Mouse (Mus musculus) embryonic facial prominence, embryonic 15.5 days (tissue): ENCODE measurements around the gene Rhov. TPM values are rescaled to one million over a fixed set of nuclear protein-coding genes. Genes with fewer than 3 reads are reported as not detected.
A peak's percentile ranks its signal among the peaks of the same experiment; 100 is the strongest.

Experiments used
- ATAC-seq: fragments of 200-750 bp; cut with Nextera tagmentation; 2 replicates; pipeline ENCODE4 v1.8.0; 2017; ENCODE audit warnings: low read depth, moderate TSS enrichment; ENCODE audit not compliant: insufficient number of reproducible peaks, low FRiP score, low TSS enrichment
- H3K27ac ChIP-seq: fragments of 300-500 bp; sonication (generic); replicated peaks from 2 replicates; pipeline ENCODE4 v1.5.1; 2015; ENCODE audit warnings: mild to moderate bottlenecking, inconsistent platforms
- H3K27me3 ChIP-seq: fragments of 300-500 bp; sonication (generic); 2 replicates; pipeline ENCODE4 v1.6.1; 2015; ENCODE audit warnings: inconsistent platforms
- H3K36me3 ChIP-seq: fragments of 300-500 bp; sonication (generic); 2 replicates; pipeline ENCODE4 v1.6.1; 2015; ENCODE audit warnings: mild to moderate bottlenecking, inconsistent platforms
- H3K4me1 ChIP-seq: fragments of 300-500 bp; sonication (generic); 2 replicates; pipeline ENCODE4 v1.6.1; 2015; ENCODE audit warnings: inconsistent platforms
- H3K4me2 ChIP-seq: fragments of 300-500 bp; sonication (generic); replicated peaks from 2 replicates; pipeline ENCODE4 v1.6.1; 2015; ENCODE audit warnings: mild to moderate bottlenecking, inconsistent platforms
- H3K4me3 ChIP-seq: fragments of 300-500 bp; sonication (generic); replicated peaks from 2 replicates; pipeline ENCODE4 v1.5.1; 2015; ENCODE audit warnings: mild to moderate bottlenecking, inconsistent platforms
- H3K9ac ChIP-seq: fragments of 300-500 bp; sonication (generic); 2 replicates; pipeline ENCODE4 v1.6.1; 2015; ENCODE audit warnings: inconsistent platforms
- H3K9me3 ChIP-seq: fragments of 300-500 bp; sonication (generic); replicated peaks from 2 replicates; pipeline ENCODE4 v1.6.1; 2016; ENCODE audit warnings: inconsistent platforms
- WGBS: fragments of 180-500 bp; shearing (Covaris S2); methylation state at CpG from one replicate; pipeline ENCODE4 v1.1.7; 2015; 5-methylcytosine and 5-hydroxymethylcytosine counted together
- polyA plus RNA-seq: library from polyadenylated mRNA; unstranded; fragments of >200 nt; fragmentation: Nextera tagmentation; extraction: Ambion mirVana; gene quantifications from 2 replicates; pipeline ENCODE4 v1.2.1, GENCODE M21; 2015

The Rhov gene
- polyA plus RNA-seq, 1 experiment from 2014 or later, result 37.9 TPM

GRCm38 (mm10) chr2:119254976-119255375, 16.1 kb downstream of the Rhov start:
- Histone ChIP-seq H3K4me2 (no peak overlapping the region), H3K9ac (no peak overlapping the region), H3K27me3 (peaks cover 17% of the 10 kb centered on the region), H3K27ac (no peak overlapping the region), H3K4me3 (no peak overlapping the region), H3K9me3 (no peaks in the 10 kb centered on the region), H3K36me3 (no peaks in the 10 kb centered on the region), H3K4me1 (no peaks in the 10 kb centered on the region)
- 16% methylated on average over 7 of the region's 7 CpGs for WGBS
- ATAC-seq, result no peak

GRCm38 (mm10) chr2:119250826-119251478, 20.1 kb downstream of the Rhov start:
- no peak overlapping the region for H3K9ac ChIP-seq

GRCm38 (mm10) chr2:119250377-119250776, 20.7 kb downstream of the Rhov start:
- Histone ChIP-seq H3K4me3 (no peak overlapping the region), H3K9ac (no peak overlapping the region), H3K9me3 (no peaks in the 10 kb centered on the region), H3K4me1 (no peaks in the 10 kb centered on the region), H3K36me3 (no peaks in the 10 kb centered on the region), H3K27ac (no peak overlapping the region), H3K27me3 (peaks cover 15% of the 10 kb centered on the region), H3K4me2 (no peak overlapping the region)
- 61% methylated on average over 5 of the region's 5 CpGs for WGBS
- no peak for ATAC-seq

More at GRCm38 (mm10) chr2:119250826-119251478, 20.1 kb downstream of the Rhov start:
- ATAC-seq, result no peak
- peak overlapping the region; percentile 13; the same call in 1 of the 2 replicates for H3K4me2 ChIP-seq
- 17% methylated on average over 11 of the region's 11 CpGs for WGBS
- H3K4me3 ChIP-seq, result no peak overlapping the region
- peaks cover 17% of the 10 kb centered on the region for H3K27me3 ChIP-seq
- no peaks in the 10 kb centered on the region for H3K9me3 ChIP-seq
- H3K36me3 ChIP-seq, result no peaks in the 10 kb centered on the region
- H3K27ac ChIP-seq, result no peak overlapping the region
- no peaks in the 10 kb centered on the region for H3K4me1 ChIP-seq

GRCm38 (mm10) chr2:119249592-119250061, 21.4 kb downstream of the Rhov start:
- Histone ChIP-seq H3K9me3 (no peaks in the 10 kb centered on the region), H3K4me2 (no peak overlapping the region), H3K4me3 (no peak overlapping the region), H3K36me3 (no peaks in the 10 kb centered on the region), H3K27ac (no peak overlapping the region), H3K9ac (no peak overlapping the region), H3K4me1 (no peaks in the 10 kb centered on the region), H3K27me3 (0 out of 2 replicates have a peak, but pooled peaks cover 8% of the 10 kb centered on the region)
- ATAC-seq, result no peak
- 71% methylated on average over 4 of the region's 4 CpGs for WGBS

GRCm38 (mm10) chr2:119247904-119248303, 23.2 kb downstream of the Rhov start:
- no peak overlapping the region for H3K27ac ChIP-seq
- H3K4me3 ChIP-seq, result no peak overlapping the region
- no peak overlapping the region for H3K4me2 ChIP-seq
- ATAC-seq, result no peak
- no peak overlapping the region for H3K9ac ChIP-seq
- 84% methylated on average over 9 of the region's 9 CpGs for WGBS
- no peaks in the 10 kb centered on the region for H3K4me1 ChIP-seq
- no peaks in the 10 kb centered on the region for H3K9me3 ChIP-seq
- no peaks in the 10 kb centered on the region for H3K36me3 ChIP-seq
- no peaks in the 10 kb centered on the region for H3K27me3 ChIP-seq

GRCm38 (mm10) chr2:119245246-119245645, 25.8 kb downstream of the Rhov start:
- 80% methylated on average over 7 of the region's 7 CpGs for WGBS
- Histone ChIP-seq H3K27ac (no peak overlapping the region), H3K36me3 (no peaks in the 10 kb centered on the region), H3K27me3 (0 out of 2 replicates have a peak, but pooled peaks cover 4% of the 10 kb centered on the region), H3K4me1 (no peaks in the 10 kb centered on the region), H3K9ac (no peak overlapping the region), H3K9me3 (no peaks in the 10 kb centered on the region), H3K4me3 (no peak overlapping the region), H3K4me2 (no peak overlapping the region)
- no peak for ATAC-seq

GRCm38 (mm10) chr2:119242548-119242947, 28.5 kb downstream of the Rhov start:
- Histone ChIP-seq H3K9me3 (no peaks in the 10 kb centered on the region), H3K36me3 (no peaks in the 10 kb centered on the region), H3K27me3 (peaks cover 28% of the 10 kb centered on the region), H3K4me3 (no peak overlapping the region), H3K4me1 (peaks cover 3% of the 10 kb centered on the region), H3K27ac (no peak overlapping the region), H3K4me2 (no peak overlapping the region), H3K9ac (no peak overlapping the region)
- ATAC-seq, result no peak
- WGBS, result 67% methylated on average over 9 of the region's 9 CpGs

- WGBS, result 84% methylated on average over 4 of the region's 4 CpGs
- ATAC-seq, result no peak
- H3K9me3 ChIP-seq, result no peaks in the 10 kb centered on the region
- H3K4me1 ChIP-seq, result peaks cover 13% of the 10 kb centered on the region
- H3K36me3 ChIP-seq, result no peaks in the 10 kb centered on the region
- no peak overlapping the region for H3K9ac ChIP-seq
- H3K4me2 ChIP-seq, result no peak overlapping the region
- no peak overlapping the region for H3K4me3 ChIP-seq
- peaks cover 46% of the 10 kb centered on the region for H3K27me3 ChIP-seq
- no peak overlapping the region for H3K27ac ChIP-seq
Measured at GRCm38 (mm10) chr2:119240819-119241186, 30.3 kb downstream of the Rhov start.

- Histone ChIP-seq H3K27ac (no peak overlapping the region), H3K4me1 (peaks cover 13% of the 10 kb centered on the region), H3K27me3 (peaks cover 51% of the 10 kb centered on the region), H3K9ac (no peak overlapping the region), H3K4me3 (no peak overlapping the region), H3K36me3 (no peaks in the 10 kb centered on the region), H3K9me3 (no peaks in the 10 kb centered on the region), H3K4me2 (no peak overlapping the region; the same call in 1 of the 2 replicates)
- WGBS, result 57% methylated on average over 4 of the region's 4 CpGs
- no peak for ATAC-seq
Measured at GRCm38 (mm10) chr2:119240075-119240818, 30.8 kb downstream of the Rhov start.

- no peak for ATAC-seq
- peaks cover 57% of the 10 kb centered on the region for H3K27me3 ChIP-seq
- H3K4me3 ChIP-seq, result peak overlapping the region; percentile 52
Measured at GRCm38 (mm10) chr2:119238671-119239070, 32.4 kb downstream of the Rhov start.

GRCm38 (mm10) chr2:119237871-119238220, 33.2 kb downstream of the Rhov start:
- Histone ChIP-seq H3K4me3 (peak overlapping the region; percentile 52), H3K9me3 (no peaks in the 10 kb centered on the region), H3K27ac (peak overlapping the region; percentile 71), H3K36me3 (no peaks in the 10 kb centered on the region), H3K27me3 (peaks cover 57% of the 10 kb centered on the region), H3K4me1 (peaks cover 13% of the 10 kb centered on the region), H3K9ac (peak overlapping the region; percentile 40), H3K4me2 (peak overlapping the region; percentile 82)
- 3% methylated on average over 31 of the region's 31 CpGs for WGBS
- no peak for ATAC-seq

More at GRCm38 (mm10) chr2:119238671-119239070, 32.4 kb downstream of the Rhov start:
- Histone ChIP-seq H3K27ac (no peak overlapping the region), H3K9me3 (no peaks in the 10 kb centered on the region), H3K4me2 (peak overlapping the region; percentile 82), H3K36me3 (no peaks in the 10 kb centered on the region), H3K9ac (no peak overlapping the region), H3K4me1 (peaks cover 13% of the 10 kb centered on the region)
- 62% methylated on average over 2 of the region's 2 CpGs for WGBS
